Mouse (Mus musculus): ENCODE measurements around the gene Fbxl17.

Gene Fbxl17

GRCm38 (mm10) chr17:63159196-63159595 lies 340.6 kb downstream of the Fbxl17 start:
- DNase-seq, result no peak

GRCm38 (mm10) chr17:63158436-63158835 lies 341.4 kb downstream of the Fbxl17 start:
- DNase-seq, result no peak

- no peak for DNase-seq
These were observed 341.9 kb downstream of the Fbxl17 start for GRCm38 (mm10) chr17:63157906-63158305.

GRCm38 (mm10) chr17:63157019-63157418 lies 342.8 kb downstream of the Fbxl17 start:
- DNase-seq, result no peak

- DNase-seq, result no peak
These were observed 353.3 kb downstream of the Fbxl17 start for GRCm38 (mm10) chr17:63146514-63146913.

GRCm38 (mm10) chr17:63145751-63146491 lies 353.9 kb downstream of the Fbxl17 start:
- no peak for DNase-seq

GRCm38 (mm10) chr17:63145311-63145741 lies 354.5 kb downstream of the Fbxl17 start:
- DNase-seq, result no peak

GRCm38 (mm10) chr17:63143825-63144224 lies 356.0 kb downstream of the Fbxl17 start:
- no peak for DNase-seq

GRCm38 (mm10) chr17:63134805-63135204 lies 365.0 kb downstream of the Fbxl17 start:
- no peak for DNase-seq

GRCm38 (mm10) chr17:63122427-63122826 lies 377.4 kb downstream of the Fbxl17 start:
- no peak for DNase-seq

GRCm38 (mm10) chr17:63119701-63120100 lies 380.1 kb downstream of the Fbxl17 start:
- DNase-seq, result peak; percentile 40 to 46

GRCm38 (mm10) chr17:63119077-63119476 lies 380.7 kb downstream of the Fbxl17 start:
- peak in 1 of 2 experiments; percentile 22 for DNase-seq

- no peak for DNase-seq
These were observed 382.7 kb downstream of the Fbxl17 start for GRCm38 (mm10) chr17:63117130-63117529.

- no peak for DNase-seq
These were observed 385.3 kb downstream of the Fbxl17 start for GRCm38 (mm10) chr17:63114399-63115085.

- DNase-seq, result no peak
These were observed 387.0 kb downstream of the Fbxl17 start for GRCm38 (mm10) chr17:63112826-63113225.

- DNase-seq, result no peak
These were observed 388.8 kb downstream of the Fbxl17 start for GRCm38 (mm10) chr17:63110994-63111393.

- no peak for DNase-seq
These were observed 389.5 kb downstream of the Fbxl17 start for GRCm38 (mm10) chr17:63110211-63110755.

GRCm38 (mm10) chr17:63108035-63108434 lies 391.8 kb downstream of the Fbxl17 start:
- DNase-seq, result no peak

GRCm38 (mm10) chr17:63107515-63107914 lies 392.3 kb downstream of the Fbxl17 start:
- no peak for DNase-seq

- DNase-seq, result no peak
These were observed 404.3 kb downstream of the Fbxl17 start for GRCm38 (mm10) chr17:63095553-63095952.

GRCm38 (mm10) chr17:63095017-63095416 lies 404.8 kb downstream of the Fbxl17 start:
- no peak for DNase-seq

GRCm38 (mm10) chr17:63093184-63093583 lies 406.6 kb downstream of the Fbxl17 start:
- DNase-seq, result no peak

GRCm38 (mm10) chr17:63092774-63093173 lies 407.0 kb downstream of the Fbxl17 start:
- DNase-seq, result no peak

GRCm38 (mm10) chr17:63090112-63090511 lies 409.7 kb downstream of the Fbxl17 start:
- DNase-seq, result no peak
